Mouse (Mus musculus) lung, adult 2 months (tissue): ENCODE results near the gene Batf3.

Experiments
- CTCF ChIP-seq: fragments of 200-500 bp; IDR thresholded peaks from 2 replicates; pipeline ENCODE4 v1.5.1; 2011; ENCODE audit warnings: mild to moderate bottlenecking, low read length, control low read depth; ENCODE audit not compliant: insufficient read depth
- POLR2A ChIP-seq: fragments of 200-500 bp; IDR thresholded peaks from 2 replicates; pipeline ENCODE4 v1.6.1; 2011; ENCODE audit warnings: low read depth, mild to moderate bottlenecking, control low read depth, low read length, borderline replicate concordance; ENCODE audit errors: extremely low read depth

DNA sequence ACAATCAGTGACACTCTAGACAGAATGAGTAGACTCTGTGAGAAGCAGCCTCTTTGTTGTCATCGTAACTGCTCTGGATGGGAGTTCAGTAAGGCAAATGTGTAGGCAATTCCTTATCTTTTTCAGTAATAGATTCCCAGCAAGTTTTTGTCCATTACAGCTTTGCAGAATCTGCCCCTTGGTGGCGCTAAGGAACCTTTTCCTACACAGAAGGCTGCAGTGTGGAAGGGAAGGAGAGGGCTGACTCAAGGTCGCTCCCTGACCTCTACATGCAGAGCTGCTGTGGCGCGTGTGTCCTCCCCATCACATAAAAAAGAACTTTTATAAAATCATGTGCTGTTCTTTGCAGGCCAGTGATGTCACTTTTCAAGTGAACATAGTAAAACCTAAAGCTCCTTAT is 29.3 kb upstream of the Batf3 start:
- TF ChIP-seq POLR2A (no peak), CTCF (no peak)
